ENCODE assay signal across 16 mouse cellular contexts in the genomic region with DNA sequence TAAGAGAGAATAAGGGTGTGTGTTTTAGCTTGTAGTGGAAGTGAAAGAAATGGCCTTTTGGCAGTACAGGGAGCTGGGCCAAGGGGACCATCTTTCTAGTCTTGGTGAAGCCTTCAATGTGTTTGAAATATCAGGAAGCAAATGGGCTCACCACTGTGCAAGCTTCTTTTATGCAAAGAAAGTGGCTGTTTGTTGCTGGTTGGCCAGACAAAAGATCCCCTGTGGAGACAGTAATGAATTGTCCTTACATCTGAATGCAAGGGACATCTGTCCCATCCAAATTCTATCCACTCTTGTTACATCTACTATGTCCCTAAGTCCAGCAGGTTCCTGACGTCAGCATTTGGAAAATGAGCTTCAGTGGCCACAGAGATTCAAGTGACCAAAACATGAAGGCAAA.
DNase-seq lines count a peak whose midpoint lies in the region.
"Had no signal": no experiment of that assay in that cellular context is flagged by ENCODE, and none has a peak within 500 bp of the region (broad histone marks: within the 10 kb centered on the region; RNA-seq: fewer than 3 reads in every experiment).

No protein-coding gene starts in this region.

- DNase-seq in embryo, embryonic 10.5 days (ENCODE audit: low spot score): peak; percentile 23
- DNase-seq in embryo, embryonic 10 days (ENCODE audit: low spot score): no peak
- DNase-seq in layer of hippocampus, adult 9-11 months: peak; percentile 47
- no peak for DNase-seq in layer of hippocampus, adult 9-10 months (ENCODE audit: low spot score)
- peak; percentile 79 for DNase-seq in ES-CJ7 (ENCODE audit: low read depth, low spot score)
- peak; percentile 77 for DNase-seq in ZHBTc4 (ENCODE audit: low read depth, low spot score)
- no peak for DNase-seq in thymus, postnatal 36 days
- no peak for DNase-seq in gastrocnemius, postnatal 36 days
- DNase-seq: B cell, adult 2 months; embryo, embryonic 11 days; heart, postnatal 36 days; liver; liver, postnatal 0 days; lung, postnatal 14 days; right cerebral cortex, adult 18-20 months; thymus, adult 18-20 months had no signal

- intact Hi-C loops in gastrocnemius, postnatal 36 days (cut with DNase I): no loop called here

Comparison
In these comparisons a context has a peak if more than half of its experiments do, and no peak if none do; other contexts are left out.
1. DNase-seq: peak in embryo, embryonic 10.5 days (single experiment), layer of hippocampus, adult 9-11 months (single experiment), ES-CJ7 (single experiment) and ZHBTc4 (single experiment); none in embryo, embryonic 10 days (single experiment), layer of hippocampus, adult 9-10 months (single experiment), thymus, postnatal 36 days (0 of 2) and gastrocnemius, postnatal 36 days (0 of 2).